Mouse (Mus musculus) thymus, adult 2 months (tissue): Measurements from ENCODE around the gene Pofut2.

Experiments used
- CTCF ChIP-seq: fragments of 200-500 bp; IDR thresholded peaks from 2 replicates; pipeline ENCODE4 v1.5.1; 2012; ENCODE audit warnings: mild to moderate bottlenecking, control low read depth, low read length, moderate library complexity, borderline replicate concordance; ENCODE audit not compliant: control insufficient read depth, poor library complexity, insufficient read depth; ENCODE audit errors: extremely low read depth
- POLR2A ChIP-seq: fragments of 200-500 bp; IDR thresholded peaks from 2 replicates; pipeline ENCODE4 v1.6.1; 2012; ENCODE audit warnings: mild to moderate bottlenecking, low read length, control low read depth, moderate library complexity; ENCODE audit not compliant: control insufficient read depth, poor library complexity, insufficient read depth; ENCODE audit errors: extremely low read depth

DNA sequence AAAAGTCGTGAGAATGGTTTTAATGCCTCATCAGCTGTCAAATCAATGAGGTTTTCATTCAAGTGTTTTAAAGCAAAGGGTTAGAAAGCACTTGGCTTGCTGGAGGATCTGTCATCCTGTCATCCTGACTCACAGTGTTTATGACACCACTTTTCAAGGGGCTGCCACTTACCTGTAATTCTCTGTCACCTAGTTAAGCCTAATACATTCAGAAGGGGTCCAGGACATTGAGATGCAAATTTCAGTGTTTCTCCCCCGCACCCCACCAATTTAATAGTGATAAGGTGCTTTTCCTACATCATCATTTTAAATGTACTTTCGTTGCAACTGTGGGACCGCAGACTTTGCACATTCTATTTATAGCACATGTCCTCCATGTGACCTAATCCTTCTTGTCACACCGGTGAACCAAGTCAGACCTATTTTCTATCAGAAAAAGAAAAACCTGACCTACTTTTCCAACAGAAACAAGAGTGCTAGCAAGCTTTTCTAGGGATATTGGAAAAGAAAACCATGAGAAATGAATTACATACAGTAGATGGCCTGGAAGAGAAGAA, 29.7 kb downstream of the Pofut2 start:
- TF ChIP-seq CTCF (no peak), POLR2A (no peak)
